In genomic region chr9:107555701-107556100, GRCm38 (mm10) we compare ENCODE assay signal across 9 mouse cellular contexts. TPM values are rescaled to one million over a fixed set of nuclear protein-coding genes. Genes with fewer than 3 reads are reported as not detected.
DNase-seq lines count a peak whose midpoint lies in the region; ATAC-seq and TF ChIP-seq lines count a peak whose summit lies in the region.
"Had no signal": no experiment of that assay in that cellular context is flagged by ENCODE, and none has a peak within 500 bp of the region (broad histone marks: within the 10 kb centered on the region; RNA-seq: fewer than 3 reads in every experiment).

No protein-coding gene starts in this region.

- peaks cover 38% of the 10 kb centered on the region for H3K36me3 ChIP-seq in heart, embryonic 15.5 days
- H3K36me3 ChIP-seq in ES-E14 (ENCODE audit: control insufficient read depth, insufficient read depth, low read length, poor library complexity, severe bottlenecking): peaks cover 16% of the 10 kb centered on the region
- H3K36me3 ChIP-seq in forebrain, embryonic 16.5 days (ENCODE audit: control insufficient read depth, insufficient read depth): peaks cover 28% of the 10 kb centered on the region
- H3K36me3 ChIP-seq in liver, postnatal 0 days (replicated peaks; ENCODE audit: insufficient read depth, low read length): peaks cover 44% of the 10 kb centered on the region

- TF ChIP-seq EP300 in liver, postnatal 0 days (IDR thresholded peaks at IDR 0.05; ENCODE audit: low read depth): no peak

- no peak for ATAC-seq in heart, embryonic 15.5 days (replicated peaks; ENCODE audit: insufficient number of reproducible peaks, insufficient read depth, low FRiP score, low read depth)
- no peak for ATAC-seq in forebrain, embryonic 16.5 days
- no peak for ATAC-seq in liver, postnatal 0 days

- peaks cover 3% of the 10 kb centered on the region; the same call in 1 of the 2 replicates for H3K27me3 ChIP-seq in heart, embryonic 15.5 days
- H3K27me3 ChIP-seq in forebrain, embryonic 16.5 days (replicated peaks; ENCODE audit: control insufficient read depth, insufficient read depth, low read length): peaks cover 18% of the 10 kb centered on the region
- 0 out of 2 replicates have a peak, but pooled peaks cover 6% of the 10 kb centered on the region for H3K27me3 ChIP-seq in liver, postnatal 0 days (ENCODE audit: insufficient read depth, low read length)

- 28% methylated on average over 2 of the region's 2 CpGs for WGBS in heart, embryonic 15.5 days
- 45% methylated on average over 2 of the region's 2 CpGs for WGBS in forebrain, embryonic 16.5 days
- WGBS in liver, postnatal 0 days (ENCODE audit: insufficient replicate concordance): 31% methylated on average over 2 of the region's 2 CpGs

- H3K9me3 ChIP-seq in heart, embryonic 15.5 days (replicated peaks): no peaks in the 10 kb centered on the region
- no peaks in the 10 kb centered on the region for H3K9me3 ChIP-seq in ES-E14 (ENCODE audit: control insufficient read depth, insufficient read depth, low read depth, low read length)
- no peaks in the 10 kb centered on the region for H3K9me3 ChIP-seq in forebrain, embryonic 16.5 days (ENCODE audit: control insufficient read depth, low read length)
- H3K9me3 ChIP-seq in liver, postnatal 0 days (ENCODE audit: low read length): no peaks in the 10 kb centered on the region

- H3K4me3 ChIP-seq in heart, embryonic 15.5 days: peak overlapping the region; percentile 77
- H3K4me3 ChIP-seq in ES-E14 (ENCODE audit: insufficient read depth in 1 of 2, low read depth in 1 of 2, low read length in 2 of 2, poor library complexity in 1 of 2, severe bottlenecking in 1 of 2): peak overlapping the region; percentile 64 to 80
- H3K4me3 ChIP-seq in forebrain, embryonic 16.5 days (replicated peaks; ENCODE audit: low read length): peak overlapping the region; percentile 86
- peak overlapping the region; percentile 73 for H3K4me3 ChIP-seq in liver, postnatal 0 days (ENCODE audit: low read depth, low read length)

- no peak for DNase-seq in heart, postnatal 4 days
- no peak for DNase-seq in ES-E14 (ENCODE audit: low read depth, low spot score)
- DNase-seq in liver, postnatal 0 days: no peak
- DNase-seq in embryo, embryonic 10 days (ENCODE audit: low spot score): no peak
- no peak for DNase-seq in natural killer cell, adult 2 months (ENCODE audit: low spot score in 2 of 2)
- DNase-seq in layer of hippocampus, adult 9-11 months: no peak

- H3K9ac ChIP-seq in heart, embryonic 15.5 days: peak overlapping the region; percentile 86
- peak overlapping the region; percentile 81; the same call in 1 of the 2 replicates for H3K9ac ChIP-seq in ES-E14 (ENCODE audit: insufficient read depth, low read depth, low read length, poor library complexity, severe bottlenecking)
- peak overlapping the region; percentile 86 for H3K9ac ChIP-seq in forebrain, embryonic 16.5 days (replicated peaks; ENCODE audit: low read depth, low read length)
- H3K9ac ChIP-seq in liver, postnatal 0 days (replicated peaks): peak overlapping the region; percentile 93

- H3K4me1 ChIP-seq in heart, embryonic 15.5 days (replicated peaks): peaks cover 51% of the 10 kb centered on the region
- H3K4me1 ChIP-seq in ES-E14 (ENCODE audit: control insufficient read depth in 2 of 2, insufficient read depth in 2 of 2, low read length in 2 of 2, poor library complexity in 1 of 2): peaks cover 0 to 10% of the 10 kb centered on the region in 2 experiments; a peak in 1 of 4 replicates
- peaks cover 41% of the 10 kb centered on the region for H3K4me1 ChIP-seq in forebrain, embryonic 16.5 days (replicated peaks; ENCODE audit: control insufficient read depth, insufficient read depth, low read length)
- H3K4me1 ChIP-seq in liver, postnatal 0 days (ENCODE audit: insufficient read depth): peaks cover 44% of the 10 kb centered on the region

- TF ChIP-seq CTCF in liver, postnatal 0 days (IDR thresholded peaks at IDR 0.05; ENCODE audit: low read depth): no peak

- in situ Hi-C loops in ES-E14 (cut with MboI; ENCODE audit: low sequenced_read_pairs in 2 of 2, unreplicated experiment in 2 of 2): no loop called here

- H3K4me2 ChIP-seq in heart, embryonic 15.5 days: peak overlapping the region; percentile 91
- peak overlapping the region; percentile 97 for H3K4me2 ChIP-seq in forebrain, embryonic 16.5 days (ENCODE audit: low read length)
- H3K4me2 ChIP-seq in liver, postnatal 0 days (ENCODE audit: low read depth, low read length): peak overlapping the region; percentile 88

- peak overlapping the region; percentile 96 for H3K27ac ChIP-seq in heart, embryonic 15.5 days
- H3K27ac ChIP-seq in ES-E14 (ENCODE audit: insufficient read depth, low read depth, low read length, poor library complexity, severe bottlenecking): no peak overlapping the region
- H3K27ac ChIP-seq in forebrain, embryonic 16.5 days (ENCODE audit: low read length): no peak overlapping the region
- H3K27ac ChIP-seq in liver, postnatal 0 days (ENCODE audit: low read depth): peak overlapping the region; percentile 99

TF ChIP-seq in ES-E14, 5 proteins besides CTCF, POLR2A, EP300 and RAD21:
- TF ChIP-seq CHD2 (IDR thresholded peaks at IDR 0.05; ENCODE audit: low read depth, low read length) (no peak), HCFC1 (IDR thresholded peaks at IDR 0.05; ENCODE audit: borderline replicate concordance, insufficient read depth, low read length) (no peak)
TF ChIP-seq in ES-E14: peak in this region for 0.

RNA-seq across cellular contexts. Expression of gene Rassf1, which starts 4.3 kb away (rescaled TPM):
- 45.3 and 54.8 TPM in 2 replicates for polyA plus RNA-seq in heart, embryonic 15.5 days (2015; fragmentation: Nextera tagmentation; extraction: Ambion mirVana)
- 10 to 100 TPM; 38.8 to 39.4 TPM for total RNA-seq in heart, postnatal 4 days (2021)
- 25.5 and 41.4 TPM in 2 replicates for total RNA-seq in ES-E14 (2012; rRNA removed)
- polyA plus RNA-seq in forebrain, embryonic 16.5 days (2015; fragmentation: Nextera tagmentation; extraction: Ambion mirVana): 43.4 and 45.4 TPM in 2 replicates
- polyA plus RNA-seq in liver, postnatal 0 days (2015; fragmentation: Nextera tagmentation; extraction: Ambion mirVana): 12.4 and 15.1 TPM in 2 replicates

RNA-seq across cellular contexts. Expression of gene Tusc2, which starts 7.4 kb away (rescaled TPM):
- polyA plus RNA-seq in heart, embryonic 15.5 days (2015; fragmentation: Nextera tagmentation; extraction: Ambion mirVana): 41.4 and 43.0 TPM in 2 replicates
- 10 to 100 TPM; 22.3 to 24.0 TPM for total RNA-seq in heart, postnatal 4 days (2021)
- 14.0 and 14.2 TPM in 2 replicates for total RNA-seq in ES-E14 (2012; rRNA removed)
- 93.2 and 98.5 TPM in 2 replicates for polyA plus RNA-seq in forebrain, embryonic 16.5 days (2015; fragmentation: Nextera tagmentation; extraction: Ambion mirVana)
- polyA plus RNA-seq in liver, postnatal 0 days (2015; fragmentation: Nextera tagmentation; extraction: Ambion mirVana): 34.3 and 35.9 TPM in 2 replicates

RNA-seq across cellular contexts. Expression of gene Zmynd10, which starts 8.6 kb away (rescaled TPM):
- polyA plus RNA-seq in heart, embryonic 15.5 days (2015; fragmentation: Nextera tagmentation; extraction: Ambion mirVana): 0.40 and 1.7 TPM in 2 replicates
- under 1 TPM; 0.26 to 0.32 TPM for total RNA-seq in heart, postnatal 4 days (2021)
- 0.37 and 0.49 TPM in 2 replicates for total RNA-seq in ES-E14 (2012; rRNA removed)
- 2.2 and 3.2 TPM in 2 replicates for polyA plus RNA-seq in forebrain, embryonic 16.5 days (2015; fragmentation: Nextera tagmentation; extraction: Ambion mirVana)
- polyA plus RNA-seq in liver, postnatal 0 days (2015; fragmentation: Nextera tagmentation; extraction: Ambion mirVana): 0.59 and 0.73 TPM in 2 replicates
- total RNA-seq: common myeloid progenitor, adult 5-6 weeks had no signal

RNA-seq across cellular contexts. Expression of gene Hyal2, which starts 12.0 kb away (rescaled TPM):
- 72.2 and 89.3 TPM in 2 replicates for polyA plus RNA-seq in heart, embryonic 15.5 days (2015; fragmentation: Nextera tagmentation; extraction: Ambion mirVana)
- 10 to 100 TPM; 43.4 to 49.7 TPM for total RNA-seq in heart, postnatal 4 days (2021)
- 68.1 and 117 TPM in 2 replicates for total RNA-seq in ES-E14 (2012; rRNA removed)
- 69.7 and 74.5 TPM in 2 replicates for polyA plus RNA-seq in forebrain, embryonic 16.5 days (2015; fragmentation: Nextera tagmentation; extraction: Ambion mirVana)
- 53.9 and 54.5 TPM in 2 replicates for polyA plus RNA-seq in liver, postnatal 0 days (2015; fragmentation: Nextera tagmentation; extraction: Ambion mirVana)

RNA-seq across cellular contexts. Expression of gene Nprl2, which starts 13.7 kb away (rescaled TPM):
- polyA plus RNA-seq in heart, embryonic 15.5 days (2015; fragmentation: Nextera tagmentation; extraction: Ambion mirVana): 26.4 and 30.5 TPM in 2 replicates
- total RNA-seq in heart, postnatal 4 days (2021): 10 to 100 TPM; 12.0 TPM
- total RNA-seq in ES-E14 (2012; rRNA removed): 21.2 and 30.5 TPM in 2 replicates
- polyA plus RNA-seq in forebrain, embryonic 16.5 days (2015; fragmentation: Nextera tagmentation; extraction: Ambion mirVana): 88.4 and 89.8 TPM in 2 replicates
- polyA plus RNA-seq in liver, postnatal 0 days (2015; fragmentation: Nextera tagmentation; extraction: Ambion mirVana): 8.5 TPM in 2 replicates

Comparison
In these comparisons a context has a peak if more than half of its experiments do, and no peak if none do; other contexts are left out.
1. H3K27ac ChIP-seq: peak in heart, embryonic 15.5 days (single experiment) and liver, postnatal 0 days (single experiment); none in ES-E14 (single experiment) and forebrain, embryonic 16.5 days (single experiment).
2. Peak in every context shown above with its lines, with median percentiles within 50 percentile points of each other: H3K4me2 ChIP-seq, H3K4me3 ChIP-seq and H3K9ac ChIP-seq.